Mouse (Mus musculus): ENCODE measurements around the gene Plxnb3.

Gene Plxnb3

DNA sequence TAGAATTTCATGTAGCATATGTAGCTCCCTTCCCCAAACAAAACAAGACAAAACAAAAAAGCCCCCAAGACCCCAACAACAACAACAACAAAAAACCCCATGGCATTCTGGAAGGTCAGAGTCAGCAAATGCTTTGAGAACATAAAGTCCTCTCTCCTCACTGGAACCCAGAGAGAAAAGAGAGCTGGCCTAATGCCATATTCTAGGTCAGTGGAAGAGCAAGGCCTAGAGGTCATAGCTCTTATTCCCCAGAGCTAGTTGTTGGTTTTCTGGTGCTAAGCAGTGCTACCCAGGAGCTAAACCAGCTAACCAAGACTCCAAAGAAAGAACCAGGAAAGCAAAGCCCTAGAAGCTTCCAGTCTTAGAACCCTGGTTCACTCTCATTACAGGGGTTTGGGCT lies 28.8 kb downstream of the Plxnb3 start:
- DNase-seq (ENCODE audit: extremely low spot score): no peak

DNA sequence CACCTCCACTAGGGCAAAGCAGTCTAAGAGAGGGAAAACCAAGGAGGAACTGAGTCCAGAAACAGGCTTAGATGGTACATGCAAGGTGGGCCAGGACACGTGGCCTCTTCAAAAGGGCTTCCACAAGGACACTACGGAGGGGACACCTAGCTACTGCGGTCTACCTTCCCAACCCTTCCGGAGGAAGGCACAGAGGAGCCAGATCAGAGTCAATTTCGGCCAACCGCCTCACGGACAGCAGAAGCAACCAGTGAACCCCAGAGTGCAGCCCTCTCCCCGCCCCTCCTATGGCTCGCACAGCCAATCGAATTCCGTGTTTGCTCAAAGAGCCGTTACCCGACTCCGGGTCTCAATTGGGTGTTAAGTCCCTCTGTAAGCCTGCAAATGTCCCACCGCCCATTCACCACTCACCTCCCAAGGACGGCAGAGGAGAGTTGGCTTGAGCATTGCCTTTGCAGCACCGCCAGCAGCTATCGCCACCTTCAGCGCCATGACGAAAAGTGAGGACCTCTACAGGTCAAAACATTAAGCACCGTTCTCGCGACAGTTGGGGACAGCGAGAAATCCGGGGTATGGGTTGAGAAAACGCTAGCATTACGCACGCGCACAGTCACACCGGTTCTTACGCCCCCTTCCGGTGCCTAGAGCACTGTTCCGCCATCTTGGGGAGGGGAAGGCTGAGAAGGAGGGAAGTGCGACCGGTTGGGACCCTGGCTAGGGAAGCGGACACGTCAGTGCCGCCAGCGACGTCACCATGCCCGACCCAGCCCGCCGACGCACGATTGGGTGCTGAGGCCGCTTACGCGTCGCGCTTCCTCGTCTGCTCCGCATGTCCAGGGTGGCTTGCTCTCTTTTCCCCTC lies 29.7 kb downstream of the Plxnb3 start, which contains the start of the genes Idh3g and Ssr4:
Idh3g (minus strand) TSS at position 534 of the 861 bp plus-strand sequence.
Ssr4 (plus strand) TSS at position 665 of the 861 bp plus-strand sequence.
- DNase-seq (ENCODE audit: extremely low spot score): peak; percentile 92

GRCm38 (mm10) chrX:73787225-73787558 lies 30.3 kb downstream of the Plxnb3 start:
- DNase-seq (ENCODE audit: extremely low spot score): no peak

DNA sequence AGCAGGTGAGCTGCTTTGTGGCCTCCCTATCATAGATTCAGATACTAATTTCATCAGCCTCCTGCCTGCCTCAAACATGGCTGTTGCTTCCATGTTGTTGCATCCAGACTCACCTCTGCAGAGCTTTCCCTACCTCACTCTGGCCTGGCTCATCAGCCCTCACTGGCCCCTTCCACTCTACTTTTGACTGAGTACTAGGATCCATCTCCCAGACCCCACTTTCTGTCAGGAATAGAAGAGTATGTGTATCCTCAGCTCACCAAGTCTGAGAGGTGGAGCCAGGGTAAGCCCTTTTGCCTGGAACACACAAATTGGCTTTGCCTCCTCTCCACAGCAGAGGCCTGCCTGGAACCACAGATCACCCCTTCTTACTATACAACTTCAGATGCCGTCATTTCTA lies 31.6 kb downstream of the Plxnb3 start:
- no peak for DNase-seq (ENCODE audit: extremely low spot score)

DNA sequence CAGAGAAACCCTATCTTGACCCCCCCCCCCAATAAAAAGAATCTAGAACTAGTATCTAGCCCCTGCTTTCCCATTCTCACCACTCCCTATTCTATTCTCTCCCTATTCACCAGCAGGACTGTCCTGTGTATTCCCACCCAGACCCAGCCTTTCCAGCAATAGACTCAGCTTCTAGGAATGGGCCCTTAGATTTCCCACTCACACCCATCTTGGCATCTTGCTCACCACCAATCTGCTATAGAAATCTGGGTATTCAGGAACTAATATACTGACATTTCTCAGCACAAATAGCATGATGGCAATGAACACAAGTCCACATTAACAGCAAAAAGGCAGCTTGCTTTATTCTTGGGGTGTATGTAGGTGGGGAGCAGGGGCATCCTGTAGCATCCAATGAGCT lies 36.1 kb downstream of the Plxnb3 start:
- DNase-seq (ENCODE audit: extremely low spot score): no peak

- no peak for DNase-seq (ENCODE audit: extremely low spot score)
These were observed 36.6 kb downstream of the Plxnb3 start for GRCm38 (mm10) chrX:73793505-73793904.

- DNase-seq (ENCODE audit: extremely low spot score): no peak
These were observed 40.6 kb downstream of the Plxnb3 start for GRCm38 (mm10) chrX:73797511-73797910.

GRCm38 (mm10) chrX:73798502-73798901 lies 41.6 kb downstream of the Plxnb3 start:
- peak; percentile 59 for DNase-seq (ENCODE audit: extremely low spot score)

- no peak for DNase-seq (ENCODE audit: extremely low spot score)
These were observed 48.9 kb downstream of the Plxnb3 start for GRCm38 (mm10) chrX:73805814-73806213.

DNA sequence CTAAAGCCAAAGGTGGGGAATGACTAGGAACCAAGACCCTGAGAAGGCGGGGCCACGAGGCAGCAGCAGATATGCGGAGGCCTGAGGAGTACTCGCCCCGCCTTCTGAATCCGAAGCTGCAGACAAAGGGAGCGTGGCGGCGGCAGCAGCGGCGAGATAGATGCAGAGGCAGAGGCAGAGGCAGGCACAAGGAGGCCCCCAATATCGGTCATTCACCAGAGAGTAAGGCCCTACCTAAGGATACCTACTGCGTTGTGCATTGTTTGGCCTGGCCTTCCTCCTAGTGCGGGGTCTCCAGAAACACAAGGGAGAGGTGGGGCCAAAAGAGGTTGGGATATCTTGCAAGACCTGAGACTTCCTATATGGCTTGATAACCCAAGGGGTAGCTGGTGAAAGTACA lies 58.2 kb downstream of the Plxnb3 start:
- peak; percentile 40 for DNase-seq (ENCODE audit: extremely low spot score)

- DNase-seq (ENCODE audit: extremely low spot score): no peak
These were observed 59.9 kb downstream of the Plxnb3 start for GRCm38 (mm10) chrX:73816596-73817314.
